Mouse (Mus musculus) megakaryocyte, adult 5-6 weeks (primary cell): ENCODE measurements around the gene Ccdc73. TPM values are rescaled to one million over a fixed set of nuclear protein-coding genes. Genes with fewer than 3 reads are reported as not detected.
"Not testable (repeated sequence)": the region's sequence is repeated elsewhere in the genome, so short reads cannot be mapped to it uniquely, and the experiment has no call there.

Source experiments
- ATAC-seq: 2 replicates; pipeline ENCODE4 v1.8.0; 2016; ENCODE audit warnings: mild to moderate bottlenecking, inconsistent platforms; ENCODE audit not compliant: poor library complexity, severe bottlenecking
- total RNA-seq, 2 experiments: library from RNA; stranded (forward) in 1 of 2; stranded (reverse) in 1 of 2; fragments of 153-499, 151-499 nt in 1 of 2; fragments of 221-1000, 200-1000 nt in 1 of 2; gene quantifications; 2 replicates each; pipeline versions ENCODE4 v1.2.3 to v1.2.4; 2015 to 2017

Gene Ccdc73
- total RNA-seq (2015) (2.2 and 7.2 TPM in 2 replicates), total RNA-seq (2017) (6.5 and 8.5 TPM in 2 replicates)

DNA sequence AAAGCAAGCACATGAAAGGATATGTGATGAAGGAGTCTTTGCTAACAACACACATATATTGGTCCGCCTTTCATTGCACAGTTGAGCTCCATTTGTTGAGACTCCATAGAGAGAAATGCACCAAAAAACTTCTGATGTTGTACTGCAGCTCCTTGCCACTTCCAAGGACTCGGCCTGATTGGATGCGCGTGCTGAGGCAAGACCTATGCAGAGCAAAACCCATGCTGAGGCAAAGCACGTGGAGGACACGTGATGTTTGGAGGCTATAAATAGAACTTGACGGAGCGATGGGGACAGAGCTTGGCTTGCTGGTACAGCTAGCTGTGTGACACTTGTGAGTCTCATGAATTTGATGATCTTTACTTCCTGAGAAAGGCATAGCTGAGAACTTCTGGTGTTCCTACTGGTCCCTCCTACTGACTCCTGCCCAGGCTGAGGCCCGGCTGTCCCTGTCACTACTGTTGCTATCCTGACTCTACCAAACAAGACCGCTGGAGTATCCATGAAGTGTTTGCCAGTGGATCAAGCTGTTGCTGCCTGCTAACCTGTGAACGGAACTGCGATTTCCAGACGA, at the start of gene Ccdc73:
Gene Ccdc73 (plus strand): TSS at position 524 of the 574 bp plus-strand sequence.
- ATAC-seq: no peak

DNA sequence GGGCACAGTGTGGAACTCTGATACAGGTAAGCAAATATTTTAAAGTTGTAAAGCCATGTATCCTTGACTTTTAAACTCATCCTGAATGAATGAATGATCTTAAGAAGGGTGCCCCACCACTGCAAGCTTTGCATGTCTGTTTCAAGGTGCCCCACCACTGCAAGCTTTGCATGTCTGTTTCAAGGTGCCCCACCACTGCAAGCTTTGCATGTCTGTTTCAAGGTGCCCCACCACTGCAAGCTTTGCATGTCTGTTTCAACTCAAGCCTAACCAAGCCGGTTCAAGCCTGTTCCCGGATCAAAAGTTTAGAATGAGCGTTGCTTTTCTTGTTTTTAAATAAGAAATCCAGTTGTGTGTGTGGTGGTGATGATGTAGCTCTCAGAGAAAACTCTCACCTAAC, 48.8 kb upstream of the Ccdc73 start:
- ATAC-seq: not testable (repeated sequence)

DNA sequence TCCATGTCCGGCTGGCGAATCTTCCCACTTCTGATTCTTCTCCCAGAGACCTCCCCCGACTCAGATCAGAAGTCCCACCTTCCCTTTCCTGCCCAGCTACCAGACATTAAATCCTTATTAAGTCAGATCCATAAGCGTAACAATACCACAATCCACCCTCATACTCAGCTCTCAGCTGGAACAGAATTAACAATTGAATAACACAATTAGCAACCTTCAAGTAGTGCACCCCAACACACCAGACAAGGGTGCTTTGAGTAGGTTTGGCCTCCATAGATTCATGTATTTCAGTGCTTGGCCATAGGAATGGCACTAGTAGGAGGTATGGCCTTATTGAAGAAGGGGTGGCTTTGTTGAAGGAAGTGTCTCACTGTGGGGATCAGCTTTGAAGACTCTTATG, 41.4 kb upstream of the Ccdc73 start:
- ATAC-seq: no peak

DNA sequence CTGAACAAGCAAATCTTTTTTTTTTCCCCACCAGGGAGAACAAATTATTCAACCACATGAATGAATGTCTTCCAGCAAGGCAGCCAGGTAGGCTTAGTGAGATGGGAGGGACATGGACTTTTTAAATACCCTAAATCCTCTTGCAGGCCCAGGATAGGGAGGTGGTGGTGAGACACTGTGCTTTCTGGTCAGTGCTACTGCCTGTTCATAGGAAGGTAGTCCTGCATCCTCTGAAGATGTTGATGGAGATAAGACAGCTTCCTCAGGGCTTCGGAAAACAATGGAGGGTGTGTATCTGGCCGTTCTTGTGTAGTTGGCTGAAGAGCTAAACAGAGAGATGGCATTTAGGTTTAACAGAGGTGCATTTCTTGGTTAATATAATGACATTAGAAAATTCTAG, 35.1 kb upstream of the Ccdc73 start:
- ATAC-seq: no peak

DNA sequence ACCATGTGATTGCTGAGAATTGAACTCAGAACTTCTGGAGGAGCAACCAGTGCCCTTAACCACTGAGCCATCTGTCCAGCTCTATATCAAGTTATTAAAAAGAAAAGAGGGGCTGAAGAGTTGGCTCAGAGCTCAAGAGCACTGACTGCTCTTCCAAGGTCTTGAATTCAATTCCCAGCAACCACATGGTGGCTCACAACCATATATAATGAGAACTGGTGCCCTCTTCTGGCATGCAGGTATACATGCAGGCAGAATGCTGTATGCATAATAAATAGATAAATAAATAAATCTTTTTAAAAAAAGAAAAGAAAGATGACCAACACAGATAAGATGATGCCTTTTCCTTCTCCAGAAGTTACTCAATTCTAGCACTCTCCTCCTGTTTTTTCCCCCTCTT, 26.6 kb upstream of the Ccdc73 start:
- ATAC-seq: no peak

DNA sequence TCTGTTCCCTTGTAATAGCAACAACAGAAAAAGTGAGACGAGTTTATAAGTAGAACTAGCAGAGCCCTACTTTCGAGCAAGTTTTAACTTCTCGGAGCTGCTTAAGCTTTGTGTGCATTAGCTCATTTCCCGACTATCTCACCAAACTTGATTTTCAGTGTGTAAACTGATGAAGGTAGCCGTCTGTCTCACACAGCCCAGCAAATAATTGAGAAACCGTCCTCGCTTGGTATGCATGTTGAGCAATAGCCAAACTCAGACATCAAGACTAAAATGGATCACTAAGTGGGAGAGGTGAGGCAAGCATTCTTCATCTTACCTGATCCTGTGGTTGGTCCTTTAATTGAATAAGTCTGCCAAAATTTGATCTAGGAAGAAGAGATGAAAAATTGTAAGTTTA, 25.9 kb upstream of the Ccdc73 start:
- no peak for ATAC-seq

DNA sequence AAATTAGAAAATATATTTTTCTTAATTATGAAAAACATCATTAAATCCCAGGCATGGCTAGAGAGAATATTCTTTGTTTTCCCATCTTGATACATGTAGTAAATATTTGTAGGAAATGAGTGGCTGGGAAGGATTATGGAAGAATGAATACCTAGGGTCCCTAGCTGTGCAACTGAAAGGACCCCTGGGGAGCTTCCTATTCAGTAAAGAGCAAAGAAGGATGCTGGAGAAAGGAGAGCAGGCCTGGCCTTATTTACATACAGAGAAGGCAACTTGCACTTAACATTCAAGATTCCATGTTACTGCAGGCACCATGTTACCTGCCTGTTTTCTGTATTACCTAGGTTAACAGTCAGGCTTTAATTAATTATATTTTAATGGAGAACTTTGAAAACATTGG, 25.0 kb upstream of the Ccdc73 start:
- no peak for ATAC-seq

DNA sequence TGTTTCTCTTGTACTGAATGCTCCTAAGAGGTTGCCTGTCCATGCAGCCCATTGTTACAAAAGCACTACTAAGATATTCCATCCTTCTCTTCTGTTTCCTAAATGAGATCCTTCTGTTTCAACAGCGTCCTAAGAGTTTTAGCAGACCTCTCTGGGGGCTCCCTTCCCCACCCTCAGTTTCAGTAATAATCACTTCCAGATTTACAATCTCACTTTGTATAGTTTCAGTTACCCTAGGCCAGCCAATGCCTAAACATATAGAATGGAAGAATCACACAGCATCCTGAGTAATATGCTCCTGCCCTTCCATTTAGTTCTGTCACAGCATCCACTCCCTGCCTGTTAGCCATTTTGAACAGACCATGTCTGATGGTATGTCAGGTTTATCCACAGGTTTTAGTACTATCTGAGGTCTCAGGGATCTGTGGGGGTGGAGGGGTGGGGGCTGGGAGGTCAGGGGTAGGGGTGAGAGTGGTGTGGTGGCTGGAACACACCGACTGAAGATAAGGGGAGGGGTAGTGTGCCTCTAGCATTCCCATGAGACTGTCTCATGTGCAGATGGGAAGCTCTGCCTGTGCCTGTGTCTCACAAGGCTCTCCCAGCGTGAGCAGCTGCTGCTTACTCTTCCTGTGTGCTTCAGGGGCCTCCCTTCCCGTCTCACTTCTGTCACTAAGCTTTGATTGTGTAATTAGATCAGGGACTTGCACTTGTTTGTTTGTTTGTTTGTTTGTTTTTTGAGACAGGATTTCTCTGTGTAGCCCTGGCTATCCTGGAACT, 20.8 kb upstream of the Ccdc73 start:
- ATAC-seq: no peak

DNA sequence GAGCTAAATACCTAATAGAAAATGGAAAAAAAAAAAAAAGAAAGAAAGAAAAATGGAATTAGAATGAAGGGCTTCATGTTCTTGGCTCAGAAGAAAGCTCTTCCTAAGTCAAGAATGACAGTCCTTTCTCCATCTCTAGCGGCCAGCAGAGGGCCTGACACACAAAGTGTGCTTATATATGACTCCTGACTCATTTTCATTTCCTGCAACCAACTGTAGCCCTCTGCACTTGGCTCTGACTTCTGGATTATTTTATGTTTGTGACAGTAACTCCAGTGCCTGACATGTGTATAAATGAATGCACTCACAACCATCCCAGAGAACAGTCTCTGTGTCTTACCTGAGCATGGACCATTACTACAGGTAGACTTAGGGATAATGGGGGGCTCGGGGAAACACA, 20.0 kb upstream of the Ccdc73 start:
- ATAC-seq: peak; percentile 58

DNA sequence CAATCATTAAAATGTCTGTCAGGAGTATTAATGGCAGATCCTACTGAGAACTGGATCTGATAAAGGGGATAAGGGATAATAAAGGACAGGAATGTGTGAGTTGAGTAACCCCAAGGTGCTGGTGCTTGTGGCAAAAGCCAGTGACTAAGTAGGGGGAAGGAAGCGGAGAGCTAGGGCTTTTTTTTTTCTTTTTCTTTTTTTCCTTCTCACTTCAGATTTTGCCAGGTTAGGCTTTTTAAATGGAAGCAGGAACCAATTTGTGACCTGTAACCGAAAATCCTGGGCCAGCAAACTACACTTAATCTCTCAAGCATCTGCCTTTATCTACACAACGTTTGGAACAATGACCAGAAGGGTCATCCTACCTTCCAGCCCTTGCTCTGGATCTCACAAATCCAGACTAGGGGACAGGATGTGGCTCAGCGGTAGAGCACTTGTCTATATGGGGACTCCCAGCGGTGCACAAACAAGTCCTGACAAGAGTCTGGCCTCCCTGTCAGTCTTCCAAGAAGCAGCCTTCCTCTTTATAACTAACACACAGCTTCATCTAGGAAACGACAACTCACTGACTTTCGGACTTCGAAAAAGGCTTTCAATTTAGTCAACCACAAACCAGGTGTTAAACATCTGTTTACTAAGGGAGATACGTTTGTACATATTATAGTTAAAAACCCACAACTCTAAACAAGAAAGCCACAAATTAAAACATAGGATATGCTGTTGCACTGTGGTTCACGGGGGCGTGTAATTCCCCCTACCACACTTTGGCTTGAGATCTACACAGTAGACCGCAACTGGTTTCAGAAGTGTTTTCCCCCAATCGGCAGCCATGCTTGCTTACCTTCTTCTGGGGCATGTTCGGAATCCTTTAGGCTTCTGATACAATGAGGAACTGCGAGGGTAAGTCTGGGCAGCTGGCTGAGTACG, 19.1 kb upstream of the Ccdc73 start:
- ATAC-seq: peak; percentile 50

DNA sequence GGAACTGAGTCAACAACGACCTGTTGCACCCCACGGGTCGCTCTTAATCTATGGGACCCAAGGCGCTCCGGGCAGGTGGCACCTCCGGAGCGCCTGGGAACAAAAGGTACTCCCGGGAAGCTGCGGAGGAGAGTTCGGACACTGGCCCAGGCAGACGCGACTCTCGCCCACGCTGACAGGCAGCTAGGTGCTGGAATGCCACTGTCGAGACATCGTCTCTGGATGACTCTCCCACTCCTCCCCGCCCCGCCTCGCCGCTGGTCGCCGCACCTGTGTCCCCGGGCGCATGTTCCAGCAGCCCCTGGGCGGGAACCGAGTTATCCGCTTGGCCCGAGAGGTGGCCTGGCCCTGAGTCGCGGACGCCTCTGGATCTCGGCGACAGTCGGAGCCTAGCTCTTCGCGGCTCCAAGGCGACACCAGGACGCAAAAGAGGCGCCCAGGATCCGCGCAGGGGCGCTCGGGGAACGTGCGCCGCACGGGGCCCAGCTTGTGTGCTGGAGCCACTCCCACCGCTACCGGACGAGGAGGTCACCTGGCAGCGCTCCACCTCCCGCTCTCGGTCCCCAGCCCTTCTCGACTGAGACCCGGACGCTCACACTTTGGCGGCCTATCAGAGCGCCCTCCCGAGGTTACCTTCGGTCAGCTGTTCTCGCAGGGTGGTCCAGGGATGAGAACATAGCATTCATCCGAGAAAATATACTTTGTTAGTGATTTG, 18.2 kb upstream of the Ccdc73 start, which contains the start of gene Prrg4:
Gene Prrg4 (minus strand): TSS at position 601 of the 715 bp plus-strand sequence.
- peak; percentile 61 for ATAC-seq

DNA sequence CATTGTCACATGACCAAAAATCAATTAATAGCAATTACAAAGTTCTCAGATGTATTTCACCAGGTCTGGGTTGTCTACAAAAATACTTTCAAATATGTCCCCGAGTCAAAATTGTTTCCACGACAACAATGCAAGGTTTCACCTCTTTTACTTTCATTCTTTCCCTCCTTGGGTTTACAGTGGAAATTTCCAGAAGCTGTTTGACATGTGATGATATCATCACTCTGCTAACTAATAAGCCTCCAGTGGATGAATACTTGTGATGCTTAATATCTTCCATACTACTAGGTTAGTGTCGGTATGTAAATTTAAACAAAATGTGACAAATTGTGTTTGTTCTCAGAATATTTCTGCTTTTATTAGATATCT, 17.6 kb upstream of the Ccdc73 start:
- no peak for ATAC-seq

DNA sequence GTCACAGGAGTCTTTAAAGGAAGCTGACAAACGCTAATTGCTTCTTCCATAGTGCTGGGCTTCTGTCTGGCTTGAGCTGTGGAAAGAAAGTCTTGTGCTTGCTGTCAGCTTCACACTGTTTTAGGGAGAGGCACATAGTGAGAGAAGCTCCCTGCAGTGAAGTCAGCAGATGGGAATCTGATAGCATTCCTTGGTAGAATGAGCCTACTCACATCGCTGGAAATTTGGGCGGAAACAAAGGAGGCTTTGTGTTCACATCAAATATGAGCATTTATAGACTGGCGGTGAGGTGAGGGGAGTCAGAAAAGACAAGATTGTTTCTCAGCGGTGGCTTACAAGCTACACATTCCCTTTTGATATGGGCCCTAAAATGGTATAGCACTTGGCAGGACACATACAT, 15.9 kb upstream of the Ccdc73 start:
- ATAC-seq: no peak

DNA sequence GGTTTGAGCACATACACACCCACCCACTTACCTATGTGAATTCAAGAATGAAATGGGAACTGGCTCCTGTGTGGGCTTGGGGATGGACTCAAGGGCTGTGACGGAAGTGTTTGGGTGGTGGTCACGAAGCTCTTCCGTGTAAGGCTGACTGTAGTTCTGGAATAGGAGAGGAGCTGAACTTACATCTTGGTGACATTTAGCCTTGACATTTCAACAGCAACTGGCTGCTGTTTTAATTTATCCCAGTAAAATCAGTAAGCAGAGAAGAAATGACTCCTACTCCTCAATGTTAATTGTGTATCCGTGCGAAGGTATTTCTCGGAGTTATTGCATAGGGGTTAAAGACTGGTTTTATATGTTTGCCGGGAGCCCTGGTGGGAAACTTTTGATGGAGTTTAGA, 15.1 kb upstream of the Ccdc73 start:
- ATAC-seq: no peak

DNA sequence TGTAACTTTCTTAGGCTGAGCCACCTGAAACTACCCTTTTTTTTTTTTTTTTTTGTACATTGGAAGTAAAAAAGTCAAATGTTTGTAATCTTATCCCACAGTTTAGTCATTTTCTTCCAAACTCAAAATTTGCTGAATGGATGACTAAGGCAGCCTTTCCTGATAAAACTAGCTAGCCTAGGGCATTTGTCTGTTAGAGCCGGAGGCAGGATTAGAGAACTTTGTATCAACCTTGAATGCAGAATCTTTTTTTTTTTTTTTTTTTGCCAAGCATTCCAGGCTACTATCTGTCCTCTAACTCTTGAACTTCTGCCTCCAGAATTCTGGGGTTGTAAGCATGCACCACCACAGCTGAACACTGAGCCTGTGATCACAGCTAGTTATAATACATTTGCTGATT, 12.8 kb upstream of the Ccdc73 start:
- ATAC-seq: no peak

DNA sequence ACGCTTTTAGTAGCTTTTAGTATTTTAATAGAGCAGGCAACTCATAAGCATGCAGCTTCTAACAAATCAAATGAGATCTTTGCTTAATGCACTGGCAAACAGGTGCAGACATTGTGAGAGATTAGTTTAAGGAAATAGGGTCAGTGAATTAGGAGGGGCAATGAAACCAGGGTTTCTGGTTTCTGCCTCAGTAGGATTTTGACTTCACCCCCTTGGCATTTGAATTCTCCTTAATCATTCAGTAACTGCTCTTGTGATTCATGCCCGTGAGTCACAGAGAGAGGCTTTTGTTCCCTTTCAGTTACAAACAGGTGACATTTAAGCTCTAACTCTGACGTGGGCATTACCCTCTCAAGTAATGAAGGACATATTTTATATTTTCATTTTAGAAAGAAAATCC, 11.9 kb upstream of the Ccdc73 start:
- ATAC-seq: no peak

DNA sequence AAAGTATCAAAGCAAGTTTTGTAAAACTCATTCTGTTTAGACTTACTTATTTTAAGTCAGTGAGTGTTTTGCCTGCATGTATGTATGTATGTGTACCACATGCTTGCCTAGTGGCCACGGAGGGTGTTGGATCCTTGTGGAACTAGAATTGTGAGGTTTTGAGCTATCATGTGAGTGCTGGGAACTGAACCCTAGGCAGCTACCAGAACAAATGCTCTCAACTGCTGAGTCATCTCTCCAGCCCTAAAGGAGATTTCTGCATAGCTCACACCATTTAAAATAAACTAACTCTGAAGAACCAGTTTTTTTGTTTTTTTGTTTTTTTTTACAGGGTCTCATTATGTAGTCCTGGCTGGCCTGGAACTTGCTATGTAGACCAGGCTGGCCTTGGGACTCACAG, 11.4 kb upstream of the Ccdc73 start:
- ATAC-seq: no peak

DNA sequence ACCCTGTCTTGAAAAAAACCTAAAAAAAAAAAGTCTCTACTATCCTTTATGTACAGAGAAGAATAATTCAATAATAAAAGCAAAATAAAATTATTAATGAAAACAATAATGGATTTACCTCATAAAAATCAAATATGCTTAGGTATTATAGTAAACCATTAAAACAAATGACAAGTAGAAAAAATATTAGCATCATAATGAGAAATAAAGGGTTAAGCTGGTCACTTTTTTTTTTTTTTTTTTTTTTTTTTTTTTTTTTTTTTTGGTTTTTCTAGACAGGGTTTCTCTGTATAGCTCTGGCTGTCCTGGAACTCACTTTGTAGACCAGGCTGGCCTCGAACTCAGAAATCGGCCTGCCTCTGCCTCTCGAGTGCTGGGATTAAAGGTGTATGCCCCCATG, 9.5 kb upstream of the Ccdc73 start:
- not testable (repeated sequence) for ATAC-seq

DNA sequence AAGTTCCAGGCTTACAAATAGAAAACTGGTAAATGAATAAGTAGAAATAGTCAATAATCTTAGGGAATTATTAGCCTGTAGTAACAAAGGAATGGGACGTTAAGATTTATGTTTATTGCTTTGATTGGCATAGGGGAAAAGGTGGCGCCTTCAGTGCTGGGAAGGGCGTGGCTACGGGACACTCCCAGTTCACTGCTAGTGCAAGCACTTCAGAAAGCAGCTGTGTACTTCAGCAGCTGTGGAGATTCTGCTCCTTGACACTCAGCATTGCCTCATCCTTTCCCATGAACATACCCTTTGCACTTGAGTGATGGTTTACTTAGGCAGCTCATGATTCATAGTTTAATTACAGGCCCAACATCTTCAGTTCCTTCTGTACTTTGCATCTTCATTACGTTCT, 8.5 kb upstream of the Ccdc73 start:
- no peak for ATAC-seq

DNA sequence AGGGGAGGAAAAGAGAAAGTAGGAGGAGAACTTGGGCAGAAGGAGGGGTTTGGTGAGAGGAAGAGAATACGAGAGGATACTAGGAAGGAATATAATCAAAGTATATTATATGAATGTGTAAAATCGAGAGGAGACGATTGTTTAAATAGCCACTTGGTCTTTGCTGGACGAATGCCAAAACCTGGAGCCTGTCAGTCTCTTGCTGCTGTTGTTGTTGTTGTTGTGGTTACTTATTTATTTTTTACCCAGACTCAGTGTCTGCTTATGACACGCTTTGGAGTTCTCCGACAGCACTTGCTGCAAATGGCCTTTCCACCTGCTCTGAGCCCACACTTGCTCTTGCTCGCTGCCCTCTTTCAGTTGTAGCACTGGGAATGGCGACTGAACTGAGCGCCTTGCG, 7.2 kb upstream of the Ccdc73 start:
- no peak for ATAC-seq
